Mouse (Mus musculus) cerebellum, adult (tissue): Measurements from ENCODE around the gene Lyzl4.

Experiments used
- ATAC-seq: cut with Nextera tagmentation; 2 replicates; pipeline ENCODE4 v1.9.2; 2017; ENCODE audit warnings: mild to moderate bottlenecking, moderate library complexity, mixed read lengths; ENCODE audit not compliant: insufficient number of reproducible peaks, low FRiP score, low TSS enrichment

Gene Lyzl4

GRCm38 (mm10) chr9:121656322-121656721 lies 14.4 kb upstream of the Lyzl4 start:
- ATAC-seq = no peak

- no peak for ATAC-seq
Observed at GRCm38 (mm10) chr9:121653668-121654067, 11.8 kb upstream of the Lyzl4 start.

GRCm38 (mm10) chr9:121647026-121647425 lies 5.1 kb upstream of the Lyzl4 start:
- ATAC-seq = no peak

- ATAC-seq = no peak
Observed at GRCm38 (mm10) chr9:121644855-121645254, 3.0 kb upstream of the Lyzl4 start.

GRCm38 (mm10) chr9:121642401-121643181 lies 695 bp upstream of the Lyzl4 start, which contains the start of gene Vipr1:
TSS of gene Vipr1 (plus strand) at chr9:121642716.
- peak; percentile 76 for ATAC-seq

- no peak for ATAC-seq
Observed at GRCm38 (mm10) chr9:121641235-121641915, 521 bp downstream of the Lyzl4 start.

GRCm38 (mm10) chr9:121639790-121640189 lies 2.1 kb downstream of the Lyzl4 start:
- no peak for ATAC-seq

GRCm38 (mm10) chr9:121635835-121636576 lies 5.9 kb downstream of the Lyzl4 start:
- no peak for ATAC-seq

GRCm38 (mm10) chr9:121633306-121633705 lies 8.6 kb downstream of the Lyzl4 start:
- no peak for ATAC-seq

- no peak for ATAC-seq
Observed at GRCm38 (mm10) chr9:121632891-121633290, 9.0 kb downstream of the Lyzl4 start.

GRCm38 (mm10) chr9:121631946-121632345 lies 9.9 kb downstream of the Lyzl4 start:
- ATAC-seq = no peak

GRCm38 (mm10) chr9:121630627-121631026 lies 11.3 kb downstream of the Lyzl4 start:
- no peak for ATAC-seq

GRCm38 (mm10) chr9:121624920-121625319 lies 17.0 kb downstream of the Lyzl4 start:
- ATAC-seq = no peak

- ATAC-seq = no peak
Observed at GRCm38 (mm10) chr9:121623235-121623634, 18.7 kb downstream of the Lyzl4 start.

GRCm38 (mm10) chr9:121619441-121619840 lies 22.5 kb downstream of the Lyzl4 start:
- no peak for ATAC-seq

- ATAC-seq = no peak
Observed at GRCm38 (mm10) chr9:121616471-121616870, 25.4 kb downstream of the Lyzl4 start.

GRCm38 (mm10) chr9:121614241-121614757 lies 27.6 kb downstream of the Lyzl4 start:
- ATAC-seq = no peak

GRCm38 (mm10) chr9:121613192-121613591 lies 28.7 kb downstream of the Lyzl4 start:
- no peak for ATAC-seq

GRCm38 (mm10) chr9:121609381-121609780 lies 32.5 kb downstream of the Lyzl4 start:
- ATAC-seq = no peak

- no peak for ATAC-seq
Observed at GRCm38 (mm10) chr9:121606498-121607096, 35.3 kb downstream of the Lyzl4 start.
